Mouse (Mus musculus) stomach, embryonic 15.5 days (tissue): ENCODE data around the gene Taar8c. TPM values are rescaled to one million over a fixed set of nuclear protein-coding genes. Genes with fewer than 3 reads are reported as not detected.

Experiments
- polyA plus RNA-seq: library from polyadenylated mRNA; unstranded; fragments of >200 nt; fragmentation: Nextera tagmentation; extraction: Ambion mirVana; gene quantifications from 2 replicates; pipeline ENCODE4 v1.2.1, GENCODE M21; 2015

Gene Taar8c
- polyA plus RNA-seq, 1 experiment from 2014 or later = not detected

Other genes with a start within 250 kb of the Taar8c start
- gene Vnn1, start 207.2 kb downstream of the Taar8c start, polyA plus RNA-seq = 3.0 and 4.1 TPM in 2 replicates
- gene Taar1, start 181.6 kb downstream of the Taar8c start, polyA plus RNA-seq = not detected in 2 replicates
- gene Taar2, start 163.3 kb downstream of the Taar8c start, polyA plus RNA-seq = not detected in 2 replicates
- not detected in 2 replicates for gene Taar3, start 152.4 kb downstream of the Taar8c start, polyA plus RNA-seq
- gene Taar4, start 141.4 kb downstream of the Taar8c start, polyA plus RNA-seq = not detected in 2 replicates
- not detected in 2 replicates for gene Taar5, start 131.2 kb downstream of the Taar8c start, polyA plus RNA-seq
- not detected in 2 replicates for gene Taar6, start 116.3 kb downstream of the Taar8c start, polyA plus RNA-seq
- not detected in 2 replicates for gene Taar7a, start 108.4 kb downstream of the Taar8c start, polyA plus RNA-seq
- gene Taar7b, start 102.0 kb downstream of the Taar8c start, polyA plus RNA-seq = not detected in 2 replicates
- gene Taar7d, start 74.7 kb downstream of the Taar8c start, polyA plus RNA-seq = not detected in 2 replicates
- gene Taar7e, start 64.3 kb downstream of the Taar8c start, polyA plus RNA-seq = not detected in 2 replicates
- gene Taar7f, start 52.4 kb downstream of the Taar8c start, polyA plus RNA-seq = not detected in 2 replicates
- not detected in 2 replicates for gene Taar8a, start 25.4 kb downstream of the Taar8c start, polyA plus RNA-seq
- not detected in 2 replicates for gene Taar8b, start 9.6 kb downstream of the Taar8c start, polyA plus RNA-seq
- 0.13 TPM in 1 of 2 replicates, not detected in the other for gene Taar9, start 7.6 kb upstream of the Taar8c start, polyA plus RNA-seq
- 87.8 and 91.1 TPM in 2 replicates for gene Stx7, start 47.4 kb upstream of the Taar8c start, polyA plus RNA-seq
- 10.9 and 14.9 TPM in 2 replicates for gene Moxd1, start 121.6 kb upstream of the Taar8c start, polyA plus RNA-seq